Mouse (Mus musculus) olfactory bulb, adult 2 months (tissue): ENCODE results near the gene Ppp4r3b.

ENCODE experiments used
- CTCF ChIP-seq: fragments of 200-500 bp; IDR thresholded peaks from 2 replicates; pipeline ENCODE4 v1.5.1; 2012; ENCODE audit warnings: low read depth, mild to moderate bottlenecking, low read length, moderate library complexity; ENCODE audit not compliant: insufficient read depth
- POLR2A ChIP-seq: fragments of 200-500 bp; IDR thresholded peaks from 2 replicates; pipeline ENCODE4 v1.6.1; 2012; ENCODE audit warnings: mild to moderate bottlenecking, low read depth, low read length, moderate library complexity; ENCODE audit not compliant: insufficient read depth

- TF ChIP-seq CTCF (no peak), POLR2A (no peak)
These were observed 82.0 kb downstream of the Ppp4r3b start for GRCm38 (mm10) chr11:29254643-29255042.
